Mouse (Mus musculus): ENCODE data around the gene Nkx2-3. TPM values are rescaled to one million over a fixed set of nuclear protein-coding genes. Genes with fewer than 3 reads are reported as not detected.

Gene Nkx2-3
- total RNA-seq, 4 experiments from 2014 or later, result not detected

DNA sequence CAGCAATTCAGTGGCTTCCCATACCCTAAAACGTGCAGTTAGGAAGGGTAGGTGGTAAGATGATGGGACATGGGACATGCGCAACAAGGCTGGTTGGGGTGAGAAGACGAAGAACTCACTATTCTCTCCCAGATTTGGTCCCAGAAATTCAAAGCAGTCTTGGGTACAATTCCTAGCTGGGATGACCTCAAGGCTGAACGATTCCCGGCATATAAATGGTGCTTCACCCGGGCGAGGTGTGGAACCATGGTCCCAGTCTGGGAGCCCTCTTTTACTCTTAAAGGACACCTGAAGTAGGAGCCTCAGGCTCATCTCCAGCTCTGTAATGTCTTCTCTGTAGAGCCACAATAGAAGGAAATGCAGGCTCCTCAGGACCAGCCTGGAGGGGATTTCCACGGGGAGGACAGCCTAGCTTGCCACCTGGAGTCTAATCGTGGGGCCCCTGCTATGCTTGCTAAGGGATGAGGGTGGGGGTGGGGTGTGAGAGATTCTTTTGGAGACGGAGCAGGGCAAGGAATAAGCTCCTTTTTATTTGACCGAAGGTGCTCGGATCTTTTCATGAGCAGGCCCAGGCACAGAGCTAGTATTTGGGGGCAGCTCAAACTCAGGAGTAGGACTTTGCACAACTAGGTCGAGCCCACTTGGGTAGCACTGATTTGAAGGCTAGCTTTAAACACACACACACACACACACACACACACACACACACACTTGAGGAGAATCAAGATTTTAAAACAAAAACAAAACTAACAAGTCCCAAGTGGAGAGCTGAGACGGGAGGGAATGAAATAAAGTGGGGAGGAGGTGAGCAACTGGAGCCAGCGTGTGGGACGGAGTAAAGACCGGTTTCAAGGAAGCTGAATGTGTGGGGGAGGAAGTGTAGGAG is 6.2 kb upstream of the Nkx2-3 start:
- no peak for DNase-seq (ENCODE audit: low spot score in 2 of 2)

DNA sequence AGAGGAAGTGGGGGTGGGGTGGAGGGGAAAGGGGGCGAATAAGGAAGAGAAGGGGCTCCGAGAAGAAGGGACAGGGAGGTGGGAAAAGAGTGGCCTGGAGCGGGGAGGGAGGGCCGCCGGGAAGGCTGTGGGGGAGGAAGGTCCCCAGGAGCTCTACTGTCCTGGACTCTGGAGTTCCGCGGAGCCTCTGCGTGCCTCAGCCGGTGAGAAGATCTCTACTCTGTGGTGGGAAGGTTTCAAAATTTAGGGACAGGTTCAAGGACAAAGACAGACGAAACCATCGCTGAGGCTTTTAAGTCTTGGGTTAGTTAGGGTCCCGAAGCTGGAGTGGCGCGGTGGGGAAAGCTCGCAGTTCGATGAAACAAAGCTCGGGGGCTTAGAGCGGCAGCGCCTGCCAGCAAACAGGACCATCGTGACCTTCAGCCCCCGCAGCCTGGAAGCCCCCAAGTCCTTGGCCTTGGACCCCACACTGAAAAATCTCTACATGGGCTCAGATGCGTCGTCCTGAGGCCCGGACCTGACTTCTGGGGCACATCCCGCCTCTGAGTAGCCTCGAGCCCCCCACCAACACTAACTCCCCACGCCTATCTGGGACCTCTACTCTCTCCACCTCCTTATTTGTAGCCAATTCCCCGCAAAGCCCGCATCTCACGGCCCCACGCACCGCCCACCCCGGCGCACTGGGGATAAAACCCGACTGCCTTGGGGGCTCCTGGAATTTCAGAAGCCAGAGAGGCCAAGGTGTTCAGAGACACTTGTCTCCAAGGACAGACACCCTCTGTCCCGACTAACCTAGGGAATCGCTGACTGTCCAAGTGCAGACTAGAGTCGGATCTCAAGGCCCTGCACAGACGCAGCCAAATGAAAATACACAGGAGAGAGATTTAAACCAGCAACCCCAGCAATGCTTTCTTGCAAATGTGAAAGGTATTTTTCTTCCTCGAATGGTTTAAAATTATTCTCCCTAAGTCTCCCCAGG is 5.3 kb upstream of the Nkx2-3 start:
- no peak for DNase-seq (ENCODE audit: low spot score in 2 of 2)

DNA sequence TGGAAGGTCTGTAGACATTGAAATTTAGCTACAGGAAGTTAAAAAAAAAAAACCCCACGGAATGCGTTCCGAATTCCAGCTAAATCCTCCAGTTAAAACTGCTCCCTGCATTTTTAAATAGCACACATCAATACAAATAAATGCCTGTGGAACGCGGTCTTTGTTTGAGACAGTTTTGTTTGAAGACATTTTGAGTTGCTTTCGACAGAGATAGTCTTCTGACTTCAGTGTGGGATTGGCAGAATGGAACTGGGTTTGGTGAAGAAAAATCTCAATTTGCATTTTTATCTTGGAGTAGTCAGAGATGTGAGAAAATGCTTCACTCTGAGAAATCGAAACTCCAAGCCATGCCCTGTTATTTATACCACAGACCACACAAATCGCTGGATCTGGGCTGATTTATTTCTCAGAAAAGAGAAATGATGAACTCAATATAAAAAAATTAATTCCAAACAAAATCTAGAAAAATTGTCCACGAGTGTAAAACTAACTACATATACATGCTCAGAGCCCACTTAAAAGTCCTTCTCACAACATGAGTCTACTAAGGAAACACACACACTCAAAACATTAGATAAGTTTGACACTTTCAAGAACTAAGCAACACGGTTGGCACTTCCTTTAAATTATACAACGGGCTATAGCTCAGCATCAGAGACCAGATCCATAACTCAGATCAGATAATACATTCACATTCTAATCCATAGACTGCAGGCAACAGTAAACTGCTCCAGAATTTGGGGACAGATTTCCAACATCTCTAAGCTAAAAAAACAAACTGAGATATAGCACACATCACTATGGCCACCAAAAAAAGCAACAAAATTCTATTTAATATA is 4.1 kb upstream of the Nkx2-3 start:
- no peak for DNase-seq (ENCODE audit: low spot score in 2 of 2)

DNA sequence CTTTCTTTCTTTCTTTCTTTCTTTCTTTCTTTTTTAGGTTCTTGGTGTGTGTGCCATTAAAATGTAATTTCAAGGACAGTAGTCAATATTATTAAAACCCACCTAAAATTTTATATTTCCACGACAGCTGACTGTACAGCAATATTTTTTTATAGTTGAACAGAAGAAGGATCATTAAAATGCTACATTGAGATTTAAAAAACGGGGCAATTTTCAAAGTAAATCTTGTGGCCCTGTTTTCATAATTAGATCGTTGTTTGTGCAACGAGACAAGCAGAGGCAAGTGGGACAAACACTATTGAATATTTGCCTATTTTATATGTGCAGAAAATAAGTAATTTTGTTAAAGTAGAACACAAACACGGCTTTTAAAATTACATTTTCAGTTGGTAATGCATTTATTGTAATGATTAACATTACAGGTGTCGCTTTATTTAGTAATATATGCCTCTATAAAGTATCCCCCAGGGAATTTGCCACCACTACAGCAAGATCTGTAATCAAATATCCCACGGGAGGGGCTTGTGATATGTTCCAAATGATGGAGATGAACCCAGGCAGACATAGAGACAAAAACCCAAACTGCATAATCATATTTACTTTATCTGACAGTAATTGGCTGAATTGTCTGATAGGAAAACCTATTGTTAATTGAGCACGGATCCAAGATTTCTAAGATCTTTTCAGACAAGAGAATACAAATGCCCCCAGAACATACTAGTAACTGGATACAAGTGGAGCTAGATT is 3.2 kb upstream of the Nkx2-3 start:
- no peak for DNase-seq (ENCODE audit: low spot score in 2 of 2)

DNA sequence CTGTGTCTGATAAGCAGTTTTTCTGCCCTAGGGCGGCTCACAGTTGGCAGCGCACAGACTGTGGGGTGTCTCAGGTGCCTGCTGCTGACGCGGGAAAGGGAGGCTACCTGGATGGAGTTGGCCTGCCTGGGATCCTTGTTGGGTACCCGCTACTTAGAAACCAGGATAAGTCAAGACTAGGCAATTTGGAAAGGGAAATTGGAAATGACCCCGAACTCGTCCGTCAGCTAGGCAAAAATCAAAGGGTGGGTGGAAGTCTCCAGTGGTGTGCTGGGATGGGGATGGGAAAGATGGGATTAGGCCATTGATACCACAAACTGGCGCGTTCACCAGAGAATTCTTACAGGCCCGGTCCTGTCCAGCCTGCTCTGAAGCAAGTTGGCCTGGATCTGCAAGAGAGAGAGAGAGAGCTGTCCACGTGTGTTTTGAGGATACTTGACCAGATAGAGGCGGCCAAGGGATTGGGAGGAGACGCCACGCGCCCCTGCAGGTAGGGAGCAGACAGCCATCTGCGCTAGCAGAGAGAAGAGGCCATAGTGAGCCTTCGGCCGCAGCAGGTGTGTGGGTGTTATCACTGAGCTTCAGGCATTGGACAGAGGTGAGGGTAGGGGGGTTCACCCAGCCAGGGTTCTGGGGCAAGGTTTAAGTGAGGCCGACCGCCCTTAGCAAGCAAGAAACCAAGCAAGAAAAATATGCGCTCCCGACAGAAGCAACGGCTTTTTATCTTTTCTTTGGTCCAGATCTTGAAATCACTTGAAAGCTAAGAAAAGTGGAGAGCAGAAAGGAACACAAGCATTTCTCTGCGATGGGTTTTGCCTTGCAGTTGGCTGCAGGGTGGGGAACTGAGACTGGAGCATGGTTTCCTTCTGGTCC is 2.4 kb upstream of the Nkx2-3 start:
- DNase-seq (ENCODE audit: low spot score in 2 of 2), result no peak

DNA sequence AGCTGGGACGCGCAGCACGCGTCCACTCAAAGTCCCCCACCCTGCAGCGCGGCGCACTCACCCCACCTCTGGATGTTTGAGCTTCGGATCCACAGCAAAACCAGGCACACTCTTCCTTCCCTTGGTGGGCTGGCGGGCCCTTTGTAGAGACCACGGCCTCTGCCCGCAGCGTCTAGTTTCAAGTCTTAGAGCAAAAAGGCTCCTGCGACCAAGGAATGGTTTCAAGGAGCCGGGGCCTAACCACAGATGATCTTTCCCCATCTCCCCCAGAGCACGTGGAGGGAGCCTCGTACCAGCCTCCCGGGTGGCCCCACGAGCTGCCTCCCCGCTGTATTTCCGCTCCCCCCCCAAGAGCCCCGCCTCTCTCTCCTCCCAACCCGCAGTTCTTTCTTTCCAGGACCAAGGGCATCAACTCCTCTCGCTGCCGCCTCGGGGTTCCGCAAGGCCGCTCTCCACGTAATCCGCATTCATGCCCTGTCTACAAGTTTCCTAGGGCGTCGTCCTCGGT is 1.7 kb upstream of the Nkx2-3 start:
- no peak for DNase-seq (ENCODE audit: low spot score in 2 of 2)

DNA sequence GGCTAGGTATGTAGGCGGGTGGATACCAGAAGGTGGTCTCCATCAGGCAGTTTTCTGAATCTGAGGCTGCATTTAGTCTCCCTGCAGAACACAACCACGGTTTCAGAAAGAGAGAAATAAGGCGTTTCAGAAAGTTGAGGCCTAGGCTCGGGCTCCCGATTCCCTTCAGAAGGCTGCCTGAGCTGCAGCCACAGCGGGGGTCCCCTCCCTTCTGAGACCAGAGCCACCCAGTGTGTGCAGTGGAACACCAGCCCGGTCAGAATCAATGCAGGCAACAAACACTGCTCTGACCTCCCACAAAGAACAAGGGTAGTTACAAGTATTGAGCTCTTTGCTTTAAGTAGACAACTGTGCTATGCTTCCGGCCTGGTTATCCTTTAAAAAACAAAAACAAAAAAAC is 1.0 kb upstream of the Nkx2-3 start:
- no peak for DNase-seq (ENCODE audit: low spot score in 2 of 2)

DNA sequence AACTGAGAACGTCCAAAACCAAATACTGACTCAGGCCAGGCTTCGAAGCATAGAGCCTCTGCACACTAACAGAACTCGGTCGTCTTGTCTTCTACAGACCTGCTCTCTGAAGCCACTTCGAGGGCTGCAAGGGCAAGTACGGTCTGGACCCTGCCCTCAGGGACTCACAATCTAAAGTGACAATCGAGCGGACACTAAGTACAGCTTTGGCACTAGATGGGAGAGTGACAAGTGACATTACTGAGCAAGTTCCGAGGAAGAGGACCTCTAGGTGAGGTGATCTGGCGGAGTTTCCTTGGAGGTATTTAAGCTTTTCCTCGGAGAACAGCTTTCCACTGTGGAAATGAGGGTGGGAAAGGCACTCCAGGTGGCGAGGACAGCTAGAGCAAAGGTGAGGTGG is 564 bp upstream of the Nkx2-3 start:
- DNase-seq (ENCODE audit: low spot score in 2 of 2), result no peak

DNA sequence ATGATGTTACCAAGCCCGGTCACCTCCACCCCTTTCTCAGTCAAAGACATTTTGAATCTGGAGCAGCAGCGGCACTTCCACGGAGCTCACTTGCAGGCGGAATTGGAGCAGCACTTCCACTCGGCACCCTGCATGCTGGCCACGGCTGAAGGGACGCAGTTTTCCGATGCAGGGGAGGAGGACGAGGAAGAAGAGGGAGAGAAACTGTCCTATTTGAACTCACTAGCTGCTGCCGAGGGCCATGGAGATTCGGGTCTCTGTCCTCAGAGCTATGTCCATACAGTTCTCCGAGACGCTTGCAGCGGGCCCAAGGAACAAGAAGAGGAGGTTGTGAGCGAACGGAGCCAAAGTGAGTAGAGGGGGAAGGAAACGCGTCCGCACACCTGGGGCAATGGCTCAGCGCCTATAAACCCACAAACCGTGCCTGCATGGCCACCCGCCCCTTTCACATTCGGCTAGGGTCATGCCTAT is 411 bp downstream of the Nkx2-3 start:
- no peak for DNase-seq (ENCODE audit: low spot score in 2 of 2)

DNA sequence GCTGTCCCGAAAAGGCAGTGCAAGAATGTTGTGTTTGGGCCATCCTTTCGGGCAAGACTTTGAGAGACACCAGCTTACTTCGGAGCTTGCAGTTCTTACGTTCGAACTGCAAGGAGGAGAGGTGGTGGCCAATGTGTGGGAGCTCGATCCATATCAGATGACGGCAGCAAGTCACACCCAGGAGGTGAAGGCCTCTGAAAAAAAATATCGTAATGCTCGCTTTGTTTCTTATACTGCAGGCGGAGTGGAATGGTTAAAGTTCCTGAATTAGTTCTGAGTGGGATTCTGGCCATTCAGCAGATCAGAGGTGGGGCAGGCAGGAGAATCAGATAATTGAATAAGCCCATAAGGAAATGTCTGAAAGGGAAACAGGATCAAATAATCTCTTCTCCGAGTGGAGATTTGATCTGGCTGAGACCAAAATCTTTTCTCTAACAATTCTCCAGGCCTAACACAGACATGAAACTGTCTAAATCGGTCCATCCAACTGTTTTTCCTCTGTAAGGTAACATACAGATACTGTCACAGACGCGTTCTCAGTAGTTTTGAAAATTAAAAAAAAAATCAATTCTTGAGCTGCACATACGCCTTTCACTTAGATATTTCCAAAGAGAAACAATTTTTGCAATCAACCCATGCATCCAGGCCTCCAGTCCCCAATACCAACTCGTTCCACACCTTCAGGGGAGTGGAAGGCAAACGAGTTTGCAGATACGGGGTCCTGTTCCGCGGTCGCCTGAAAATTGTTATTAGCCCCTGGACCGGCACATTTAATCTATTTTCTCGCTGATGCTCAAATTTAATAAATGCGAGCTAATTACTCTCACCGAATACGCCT is 1.4 kb downstream of the Nkx2-3 start:
- no peak for DNase-seq (ENCODE audit: low spot score in 2 of 2)

DNA sequence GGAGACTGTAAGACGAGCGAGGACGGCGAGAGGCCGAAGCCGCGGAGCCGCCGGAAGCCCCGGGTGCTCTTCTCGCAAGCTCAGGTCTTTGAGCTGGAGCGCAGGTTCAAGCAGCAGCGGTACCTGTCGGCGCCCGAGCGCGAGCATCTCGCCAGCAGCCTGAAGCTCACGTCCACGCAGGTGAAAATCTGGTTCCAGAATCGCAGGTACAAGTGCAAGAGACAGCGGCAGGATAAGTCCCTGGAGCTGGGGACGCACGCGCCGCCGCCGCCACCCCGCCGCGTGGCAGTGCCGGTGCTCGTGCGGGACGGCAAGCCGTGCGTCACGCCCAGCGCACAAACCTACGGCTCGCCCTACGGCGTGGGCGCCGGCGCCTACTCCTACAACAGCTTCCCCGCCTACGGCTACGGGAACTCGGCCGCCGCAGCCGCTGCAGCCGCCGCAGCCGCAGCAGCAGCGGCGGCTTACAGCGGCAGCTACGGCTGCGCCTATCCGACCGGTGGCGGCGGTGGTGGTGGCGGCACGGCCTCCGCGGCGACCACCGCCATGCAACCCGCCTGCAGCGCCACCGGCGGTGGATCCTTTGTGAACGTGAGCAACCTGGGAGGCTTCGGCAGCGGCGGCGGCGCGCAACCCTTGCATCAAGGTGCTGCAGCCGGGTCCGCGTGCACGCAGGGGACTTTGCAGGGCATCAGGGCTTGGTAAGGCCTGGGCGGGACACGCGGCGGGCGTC is 2.4 kb downstream of the Nkx2-3 start:
- DNase-seq (ENCODE audit: low spot score in 2 of 2), result no peak

DNA sequence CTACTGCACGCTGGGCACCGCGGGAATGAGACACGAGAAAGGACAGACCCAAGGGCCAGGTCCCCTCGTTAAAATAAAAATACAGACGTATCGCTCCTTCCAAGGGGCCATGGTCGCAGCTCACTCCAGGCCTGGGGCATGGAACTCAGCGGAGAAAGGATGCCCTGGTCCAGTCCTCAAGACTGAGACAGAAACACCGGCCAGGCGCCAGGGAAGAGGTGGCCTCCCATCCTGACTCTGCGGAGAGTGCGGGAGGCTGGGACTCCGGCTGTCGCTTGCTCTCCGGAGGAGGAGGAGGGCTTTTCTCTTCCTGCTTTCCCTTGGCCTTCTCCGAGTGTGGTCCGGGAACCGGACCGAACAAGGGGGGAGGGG is 2.9 kb downstream of the Nkx2-3 start:
- no peak for DNase-seq (ENCODE audit: low spot score in 2 of 2)

DNA sequence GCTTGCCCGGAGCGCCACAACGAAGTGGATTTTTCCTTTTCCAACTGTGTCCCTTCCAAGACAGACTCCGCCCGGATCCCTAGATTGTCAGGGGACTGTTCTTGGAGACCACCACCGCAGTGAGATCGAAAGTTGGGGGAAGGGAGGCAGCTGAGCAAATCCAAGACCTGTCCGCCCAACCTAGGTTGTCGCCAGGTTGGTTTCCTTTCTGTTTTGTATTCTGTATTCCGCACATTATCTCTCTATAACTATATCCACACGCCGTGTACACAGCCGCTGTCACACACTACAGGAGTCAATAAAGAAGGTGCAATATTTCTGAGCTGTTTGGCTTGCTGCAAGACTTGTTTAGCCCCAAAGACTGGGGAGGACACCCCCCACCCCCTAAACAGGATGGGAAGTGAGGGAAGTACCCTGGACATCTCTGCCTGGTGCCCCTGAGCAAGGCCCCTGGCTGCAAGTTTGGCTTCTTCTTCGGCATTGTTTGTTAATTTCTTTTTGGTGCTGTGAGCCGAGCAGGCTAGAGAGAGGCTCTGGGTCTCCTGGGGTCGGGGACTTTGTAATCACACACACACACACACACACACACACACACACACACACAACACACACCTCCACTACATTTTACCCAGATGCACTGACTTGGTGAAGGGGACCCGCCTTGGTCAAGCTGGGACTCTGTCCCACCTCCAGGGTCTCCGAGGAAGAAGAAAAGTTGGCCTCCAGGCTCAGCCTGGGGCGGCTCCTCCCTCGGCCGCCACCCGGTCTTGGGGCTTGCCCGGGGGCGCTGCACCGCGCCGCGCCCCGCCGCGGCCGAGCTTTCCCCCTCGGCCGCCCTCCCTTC is 3.7 kb downstream of the Nkx2-3 start:
- no peak for DNase-seq (ENCODE audit: low spot score in 2 of 2)

DNA sequence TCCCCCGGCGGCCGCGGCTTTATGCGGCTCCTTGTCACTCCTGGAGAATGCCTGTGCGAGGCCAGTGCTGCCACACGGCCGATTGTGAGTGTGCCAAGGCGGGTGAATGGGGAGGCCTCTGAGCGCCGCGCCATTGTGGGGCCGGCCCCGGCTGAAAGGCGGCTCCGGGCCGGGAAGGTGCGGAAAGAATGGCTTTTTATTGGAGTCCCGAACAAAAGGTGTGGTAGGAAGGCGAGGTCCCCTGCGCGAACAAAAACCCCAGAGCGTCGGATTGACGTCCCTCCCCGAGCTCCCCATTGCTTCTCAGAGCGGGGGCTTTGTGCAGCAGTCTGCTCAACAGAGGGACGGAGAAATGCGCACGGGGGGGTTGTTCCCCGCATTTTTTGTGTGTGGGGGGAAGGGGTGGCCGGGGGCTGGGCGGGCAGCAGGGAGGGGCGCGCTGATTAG is 4.3 kb downstream of the Nkx2-3 start:
- no peak for DNase-seq (ENCODE audit: low spot score in 2 of 2)

DNA sequence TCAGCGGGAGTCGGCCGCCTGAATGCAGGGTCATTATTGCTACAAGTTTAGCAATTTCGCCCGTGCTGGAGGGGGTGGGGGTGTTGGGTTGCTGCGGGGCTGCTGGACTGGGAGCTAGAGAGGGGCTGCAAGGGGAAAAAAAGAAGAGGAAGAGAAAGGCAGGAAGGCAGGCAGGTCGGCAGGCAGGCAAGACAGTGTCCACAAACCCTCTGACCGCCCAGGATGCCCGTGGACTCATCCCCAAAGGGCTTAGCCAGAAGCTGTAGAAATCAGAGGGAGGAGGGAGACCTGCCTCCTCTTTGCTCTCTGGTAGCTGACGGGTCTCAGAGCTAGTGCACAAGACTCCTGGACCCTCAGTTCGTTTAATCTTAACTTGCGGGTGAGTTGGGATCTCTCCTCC is 4.8 kb downstream of the Nkx2-3 start:
- DNase-seq (ENCODE audit: low spot score in 2 of 2), result no peak

DNA sequence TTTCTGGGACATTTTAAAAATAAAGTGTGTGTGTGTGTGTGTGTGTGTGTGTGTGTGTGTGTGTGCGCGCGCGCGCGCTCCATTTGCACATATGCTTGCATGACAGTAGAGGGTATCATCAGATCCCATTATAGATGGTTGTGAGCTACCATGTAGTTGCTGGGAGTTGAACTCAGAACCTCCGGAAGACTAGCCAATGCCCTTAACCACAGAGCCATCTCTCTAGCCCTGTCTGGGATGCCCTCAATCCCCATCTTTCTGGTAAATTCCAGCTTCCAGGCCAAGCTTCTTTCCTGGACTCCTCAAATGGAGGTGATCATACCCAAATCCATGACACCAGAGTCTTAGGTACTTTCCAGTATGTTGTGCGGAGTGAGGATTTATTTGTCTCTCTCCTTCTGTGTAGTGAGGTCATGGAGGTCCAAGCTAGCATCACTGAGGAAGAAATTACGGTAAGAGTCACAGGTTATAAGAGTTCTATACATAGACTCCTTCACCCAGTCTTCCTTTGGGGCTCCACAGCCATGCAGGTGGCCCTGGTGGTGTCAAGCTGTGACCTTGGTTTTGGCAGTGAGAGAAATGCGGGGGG is 5.7 kb downstream of the Nkx2-3 start:
- no peak for DNase-seq (ENCODE audit: low spot score in 2 of 2)
